Mouse (Mus musculus) left cerebral cortex, postnatal 14 days (tissue): ENCODE measurements around the gene Serinc3. TPM values are rescaled to one million over a fixed set of nuclear protein-coding genes. Genes with fewer than 3 reads are reported as not detected.
"Not testable (repeated sequence)": the region's sequence is repeated elsewhere in the genome, so short reads cannot be mapped to it uniquely, and the experiment has no call there.

Experiments used
- DNase-seq, 2 experiments: peaks; one replicate each; pipeline ENCODE4 v3.0.0; 2021 to 2022; ENCODE audit warnings: low spot score in 2 of 2, mixed read lengths in 1 of 2
- intact Hi-C: fragments of 180-260 bp; cut with DNase I; formaldehyde crosslinking; loops from one replicate; pipeline ENCODE4 v1.15.1; 2025
- total RNA-seq, 2 experiments: library from RNA; stranded (reverse); gene quantifications; 2 replicates each; pipeline ENCODE4 v1.2.3; 2021

Serinc3 gene
- total RNA-seq, 2 experiments from 2014 or later = 221 to 248 TPM

- DNase-seq = no peak
- intact Hi-C loops = no loop called here
These were observed 3.2 kb downstream of the Serinc3 start for GRCm38 (mm10) chr2:163641681-163642080.

GRCm38 (mm10) chr2:163640493-163640892, 4.4 kb downstream of the Serinc3 start:
- no peak for DNase-seq
- intact Hi-C loops = no loop called here

GRCm38 (mm10) chr2:163637655-163638266, 7.2 kb downstream of the Serinc3 start:
- DNase-seq = no peak
- intact Hi-C loops = no loop called here

GRCm38 (mm10) chr2:163636057-163636456, 8.9 kb downstream of the Serinc3 start:
- no peak for DNase-seq
- intact Hi-C loops = no loop called here

GRCm38 (mm10) chr2:163634211-163634610, 10.7 kb downstream of the Serinc3 start:
- intact Hi-C loops = no loop called here
- no peak for DNase-seq

- no peak for DNase-seq
- intact Hi-C loops = no loop called here
These were observed 13.2 kb downstream of the Serinc3 start for GRCm38 (mm10) chr2:163631715-163632114.

- no peak for DNase-seq
- intact Hi-C loops = no loop called here
These were observed 13.7 kb downstream of the Serinc3 start for GRCm38 (mm10) chr2:163631223-163631622.

- intact Hi-C loops, DNase-seq: not testable (repeated sequence)
These were observed 23.5 kb downstream of the Serinc3 start for GRCm38 (mm10) chr2:163621401-163621800.

GRCm38 (mm10) chr2:163620451-163620850, 24.5 kb downstream of the Serinc3 start:
- DNase-seq = no peak
- intact Hi-C loops = no loop called here

- intact Hi-C loops = no loop called here
- DNase-seq = no peak
These were observed 27.1 kb downstream of the Serinc3 start for GRCm38 (mm10) chr2:163617874-163618273.

- DNase-seq = no peak
- intact Hi-C loops = no loop called here
These were observed 27.6 kb downstream of the Serinc3 start for GRCm38 (mm10) chr2:163617232-163617863.

- DNase-seq = no peak
- intact Hi-C loops = no loop called here
These were observed 28.2 kb downstream of the Serinc3 start for GRCm38 (mm10) chr2:163616652-163617227.

- intact Hi-C loops = no loop called here
- DNase-seq = no peak
These were observed 28.9 kb downstream of the Serinc3 start for GRCm38 (mm10) chr2:163615906-163616651.

- no peak for DNase-seq
- intact Hi-C loops = no loop called here
These were observed 29.5 kb downstream of the Serinc3 start for GRCm38 (mm10) chr2:163615401-163615800.

- DNase-seq = no peak
- intact Hi-C loops = no loop called here
These were observed 30.9 kb downstream of the Serinc3 start for GRCm38 (mm10) chr2:163613990-163614389.

- DNase-seq = no peak
- intact Hi-C loops = no loop called here
These were observed 31.7 kb downstream of the Serinc3 start for GRCm38 (mm10) chr2:163613206-163613605.

GRCm38 (mm10) chr2:163611176-163611575, 33.8 kb downstream of the Serinc3 start:
- no peak for DNase-seq
- intact Hi-C loops = no loop called here

- DNase-seq = no peak
- intact Hi-C loops = no loop called here
These were observed 35.5 kb downstream of the Serinc3 start for GRCm38 (mm10) chr2:163609281-163609975.

- intact Hi-C loops = no loop called here
These were observed 36.9 kb downstream of the Serinc3 start for GRCm38 (mm10) chr2:163608008-163608407.

GRCm38 (mm10) chr2:163606161-163606560, 38.8 kb downstream of the Serinc3 start:
- DNase-seq = no peak
- intact Hi-C loops = no loop called here

More at GRCm38 (mm10) chr2:163608008-163608407, 36.9 kb downstream of the Serinc3 start:
- no peak for DNase-seq
